Mouse (Mus musculus) splenic B cell, adult 2 months (primary cell): ENCODE data around the gene P3h2.

Source experiments
- DNase-seq: peaks from one replicate; pipeline ENCODE4 v3.0.0-alpha.2; 2011; ENCODE audit warnings: low read depth, low spot score
- H3K27me3 ChIP-seq: 2 replicates; pipeline ENCODE4 v1.6.1; 2012; ENCODE audit warnings: mild to moderate bottlenecking, low read length, moderate library complexity, mixed read lengths; ENCODE audit not compliant: control insufficient read depth, poor library complexity, insufficient read depth, severe bottlenecking
- H3K36me3 ChIP-seq: 2 replicates; pipeline ENCODE4 v1.6.1; 2012; ENCODE audit warnings: mild to moderate bottlenecking, low read length, moderate library complexity, mixed read lengths; ENCODE audit not compliant: control insufficient read depth, poor library complexity, insufficient read depth, severe bottlenecking

The P3h2 gene

DNA sequence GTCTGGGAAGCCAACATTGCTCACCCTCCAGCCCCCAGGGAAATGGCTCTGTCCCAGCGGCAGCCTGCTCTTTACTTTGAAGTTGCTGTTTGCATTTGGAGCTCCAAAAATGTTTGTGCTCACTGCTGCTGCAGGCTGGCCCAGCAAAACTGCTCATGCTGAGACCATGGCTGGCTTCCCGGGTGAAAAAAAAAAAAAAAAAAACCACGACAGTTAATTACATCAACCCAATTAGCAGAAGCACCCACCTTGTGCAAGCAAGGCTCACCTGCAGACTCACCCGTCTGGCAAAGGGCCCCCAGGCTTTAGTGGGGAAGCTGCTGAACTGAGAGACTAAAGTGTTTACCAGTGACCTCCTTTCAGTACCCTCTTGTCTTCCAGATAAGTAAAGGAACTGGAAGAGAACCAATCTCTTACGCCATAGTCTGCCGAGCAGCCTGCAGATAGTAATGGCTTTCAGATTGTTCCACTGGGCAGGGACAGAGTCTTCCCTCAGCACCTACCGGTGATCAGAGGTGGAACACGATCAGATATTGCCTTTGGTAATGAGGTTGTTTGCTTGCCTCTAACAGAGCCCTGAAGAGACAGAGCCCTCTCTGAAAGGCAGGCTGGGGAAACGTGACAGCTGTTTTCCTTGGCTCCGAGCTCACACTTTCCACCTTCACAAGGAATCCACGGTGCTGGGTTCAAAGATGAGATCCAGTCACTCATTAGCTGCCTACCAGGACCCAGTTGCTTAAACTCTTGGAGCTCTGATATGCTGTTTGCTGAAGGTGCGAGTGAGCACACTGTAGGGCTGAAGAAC, 160.2 kb downstream of the P3h2 start:
- H3K27me3 ChIP-seq = no peaks in the 10 kb centered on the region
- DNase-seq = no peak

DNA sequence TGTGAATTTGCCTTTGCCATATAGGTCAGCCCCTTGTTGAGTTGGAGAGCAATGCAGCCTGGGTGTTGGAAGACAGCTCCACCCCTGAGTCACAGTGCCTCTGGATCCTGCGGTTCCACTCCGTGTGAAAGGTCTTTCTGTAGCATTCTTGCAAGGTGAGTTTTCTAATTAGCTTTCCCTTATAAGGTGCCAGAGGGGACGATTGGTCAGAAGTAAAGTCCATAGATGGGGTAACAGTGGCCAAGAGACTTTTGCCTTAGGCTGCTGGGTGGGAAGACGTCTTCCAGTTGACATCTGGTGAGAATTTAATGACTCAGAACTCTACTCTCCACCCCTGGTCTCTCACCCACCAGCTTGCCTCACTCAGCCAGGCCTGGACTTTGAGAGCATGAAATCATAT, 163.3 kb downstream of the P3h2 start:
- H3K36me3 ChIP-seq = no peaks in the 10 kb centered on the region
- DNase-seq = no peak
- no peaks in the 10 kb centered on the region for H3K27me3 ChIP-seq

More for the DNA sequence above, 160.2 kb downstream of the P3h2 start:
- no peaks in the 10 kb centered on the region for H3K36me3 ChIP-seq

DNA sequence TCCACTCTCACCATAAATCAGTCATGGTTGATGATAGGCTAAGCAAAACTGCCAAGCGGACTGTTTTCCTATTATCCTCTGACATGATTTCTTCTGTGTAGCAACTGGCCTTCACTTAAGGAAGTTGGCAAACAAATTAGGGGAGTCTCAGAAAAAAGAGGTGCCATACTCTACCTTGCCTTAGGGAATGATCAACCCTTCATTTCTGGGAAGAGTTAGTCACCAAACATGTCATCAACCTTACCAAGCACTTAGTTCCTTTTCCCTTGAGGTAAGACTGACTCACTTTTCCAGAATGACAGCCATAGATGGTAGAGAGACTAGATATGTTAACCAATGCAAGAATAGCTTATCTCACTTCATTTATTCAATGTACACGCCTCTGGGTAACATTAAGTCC, 171.4 kb downstream of the P3h2 start:
- DNase-seq = no peak
- H3K36me3 ChIP-seq = no peaks in the 10 kb centered on the region
- no peaks in the 10 kb centered on the region for H3K27me3 ChIP-seq

DNA sequence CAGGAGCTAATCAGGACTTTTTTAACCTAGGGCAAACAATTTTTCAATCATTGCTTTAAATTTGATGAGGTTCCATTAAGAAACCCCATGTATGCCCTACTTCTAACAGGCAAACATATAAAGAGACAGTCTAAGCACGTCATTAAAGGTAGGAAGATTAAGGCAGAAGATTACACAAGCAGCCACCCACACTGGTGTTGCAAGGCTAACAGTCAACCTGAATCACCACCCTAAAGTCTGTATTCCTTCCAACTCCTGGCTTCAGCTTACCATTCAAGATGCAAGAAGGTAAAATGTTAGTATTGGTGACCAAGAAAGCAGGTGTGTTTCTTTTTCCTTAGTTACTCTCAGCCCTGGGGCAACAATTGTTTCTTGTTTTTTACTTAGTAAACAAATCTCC, 193.4 kb downstream of the P3h2 start:
- Histone ChIP-seq H3K27me3 (no peaks in the 10 kb centered on the region), H3K36me3 (no peaks in the 10 kb centered on the region)
- no peak for DNase-seq
